Mouse (Mus musculus) stomach, embryonic 15.5 days (tissue): Measurements from ENCODE around the gene Nup133. TPM values are rescaled to one million over a fixed set of nuclear protein-coding genes. Genes with fewer than 3 reads are reported as not detected.

ENCODE experiments used
- ATAC-seq: fragments of 200-750 bp; cut with Nextera tagmentation; 2 replicates; pipeline ENCODE4 v1.8.0; 2017; ENCODE audit warnings: low read depth, moderate number of reproducible peaks, moderate TSS enrichment; ENCODE audit not compliant: insufficient read depth, low FRiP score
- H3K27ac ChIP-seq: fragments of 300-500 bp; sonication (generic); 2 replicates; pipeline ENCODE4 v1.5.1; 2015; ENCODE audit warnings: mild to moderate bottlenecking, inconsistent platforms
- H3K27me3 ChIP-seq: fragments of 300-500 bp; sonication (generic); replicated peaks from 2 replicates; pipeline ENCODE4 v1.6.1; 2015; ENCODE audit warnings: inconsistent platforms
- H3K36me3 ChIP-seq: fragments of 300-500 bp; sonication (generic); 2 replicates; pipeline ENCODE4 v1.6.1; 2015; ENCODE audit warnings: inconsistent platforms
- H3K4me1 ChIP-seq: fragments of 300-500 bp; sonication (generic); 2 replicates; pipeline ENCODE4 v1.6.1; 2015; ENCODE audit warnings: inconsistent platforms
- H3K4me2 ChIP-seq: fragments of 300-500 bp; sonication (generic); 2 replicates; pipeline ENCODE4 v1.6.1; 2015; ENCODE audit warnings: mild to moderate bottlenecking, inconsistent platforms
- H3K4me3 ChIP-seq: fragments of 300-500 bp; sonication (generic); replicated peaks from 2 replicates; pipeline ENCODE4 v1.5.1; 2015; ENCODE audit warnings: inconsistent platforms
- H3K9ac ChIP-seq: fragments of 300-500 bp; sonication (generic); 2 replicates; pipeline ENCODE4 v1.6.1; 2015; ENCODE audit warnings: inconsistent platforms
- H3K9me3 ChIP-seq: fragments of 300-500 bp; sonication (generic); 2 replicates; pipeline ENCODE4 v1.6.1; 2016; ENCODE audit warnings: inconsistent platforms
- WGBS: fragments of 180-500 bp; shearing (Covaris S2); methylation state at CpG from one replicate; pipeline ENCODE4 v1.1.7; 2015; 5-methylcytosine and 5-hydroxymethylcytosine counted together
- polyA plus RNA-seq: library from polyadenylated mRNA; unstranded; fragments of >200 nt; fragmentation: Nextera tagmentation; extraction: Ambion mirVana; gene quantifications from 2 replicates; pipeline ENCODE4 v1.2.1, GENCODE M21; 2015

Nup133 gene
- polyA plus RNA-seq, 1 experiment from 2014 or later, result 23.3 TPM

DNA sequence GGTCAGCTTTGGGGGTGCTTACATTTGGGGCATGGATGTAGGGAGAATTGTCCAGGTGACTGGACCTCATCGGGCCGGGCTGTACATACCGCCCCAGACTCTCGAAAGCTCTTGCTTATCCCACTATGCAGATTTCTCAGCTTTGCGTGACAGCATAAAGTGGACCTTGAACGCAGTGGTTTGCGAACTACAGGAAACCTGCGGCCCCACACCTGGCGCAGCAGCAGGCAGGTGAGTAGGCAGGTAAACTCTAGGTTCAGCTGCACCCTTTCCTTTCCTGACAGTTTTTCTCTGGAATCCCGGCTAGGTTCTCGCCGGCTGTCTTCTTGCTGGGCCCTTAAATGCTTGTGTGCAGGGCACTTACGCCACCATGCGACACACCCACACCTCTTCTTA lies 52.7 kb downstream of the Nup133 start:
- Histone ChIP-seq H3K27ac (no peak overlapping the region), H3K9me3 (no peaks in the 10 kb centered on the region), H3K27me3 (peaks cover 51% of the 10 kb centered on the region), H3K4me2 (no peak overlapping the region), H3K4me3 (no peak overlapping the region), H3K9ac (no peak overlapping the region), H3K36me3 (0 out of 2 replicates have a peak, but pooled peaks cover 11% of the 10 kb centered on the region), H3K4me1 (0 out of 2 replicates have a peak, but pooled peaks cover 10% of the 10 kb centered on the region)
- 54% methylated on average over 14 of the region's 14 CpGs for WGBS
- ATAC-seq, result no peak

GRCm38 (mm10) chr8:123895680-123896365 lies 53.2 kb downstream of the Nup133 start:
- Histone ChIP-seq H3K27me3 (peaks cover 56% of the 10 kb centered on the region), H3K4me2 (no peak overlapping the region)
- 65% methylated on average over 9 of the region's 9 CpGs for WGBS

DNA sequence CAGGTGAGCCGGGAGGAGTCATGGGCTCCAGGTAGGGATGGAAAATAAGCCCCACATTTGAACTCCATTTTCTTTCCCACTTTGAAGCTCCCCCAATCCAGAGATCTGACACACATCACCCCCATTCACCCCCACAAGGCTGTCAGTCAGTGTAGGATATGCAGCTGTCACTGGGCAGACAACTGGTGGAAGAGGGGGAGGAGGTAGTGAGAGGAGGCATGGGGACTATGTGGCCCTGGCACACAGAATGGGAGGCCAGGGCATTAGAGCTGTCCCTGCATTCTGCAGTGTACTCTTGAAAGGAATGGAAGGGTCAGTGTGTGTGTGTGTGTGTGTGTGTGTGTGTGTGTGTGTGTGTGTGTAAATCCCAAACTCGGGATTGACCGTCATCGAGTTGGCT lies 53.8 kb downstream of the Nup133 start:
- no peak overlapping the region for H3K9ac ChIP-seq
- H3K4me3 ChIP-seq, result no peak overlapping the region
- peaks cover 62% of the 10 kb centered on the region for H3K27me3 ChIP-seq
- H3K9me3 ChIP-seq, result no peaks in the 10 kb centered on the region
- ATAC-seq, result no peak
- H3K4me1 ChIP-seq, result 0 out of 2 replicates have a peak, but pooled peaks cover 10% of the 10 kb centered on the region
- no peak overlapping the region for H3K27ac ChIP-seq
- H3K36me3 ChIP-seq, result 0 out of 2 replicates have a peak, but pooled peaks cover 5% of the 10 kb centered on the region
- H3K4me2 ChIP-seq, result no peak overlapping the region
- WGBS, result 81% methylated on average over 4 of the region's 4 CpGs

More at GRCm38 (mm10) chr8:123895680-123896365, 53.2 kb downstream of the Nup133 start:
- H3K27ac ChIP-seq, result no peak overlapping the region
- no peak overlapping the region for H3K4me3 ChIP-seq
- ATAC-seq, result no peak
- H3K9ac ChIP-seq, result no peak overlapping the region
- 0 out of 2 replicates have a peak, but pooled peaks cover 11% of the 10 kb centered on the region for H3K36me3 ChIP-seq
- H3K9me3 ChIP-seq, result no peaks in the 10 kb centered on the region
- H3K4me1 ChIP-seq, result 0 out of 2 replicates have a peak, but pooled peaks cover 10% of the 10 kb centered on the region

- 19% methylated on average over 15 of the region's 15 CpGs for WGBS
Observed at GRCm38 (mm10) chr8:123894502-123895097, 54.5 kb downstream of the Nup133 start, which contains the start of gene Acta1. Gene Acta1 (minus strand): TSS chr8:123894751.

GRCm38 (mm10) chr8:123893413-123893812 lies 55.7 kb downstream of the Nup133 start:
- ATAC-seq, result no peak

More at GRCm38 (mm10) chr8:123894502-123895097, 54.5 kb downstream of the Nup133 start, which contains the start of gene Acta1:
- H3K27ac ChIP-seq, result no peak within 1 kb of the TSS
- ATAC-seq, result no peak
- 0 out of 2 replicates have a peak, but pooled peaks cover 10% of the 10 kb centered on the region for H3K4me1 ChIP-seq
- no peak within 1 kb of the TSS for H3K4me3 ChIP-seq
- H3K4me2 ChIP-seq, result no peak within 1 kb of the TSS
- 0 out of 2 replicates have a peak, but pooled peaks cover 3% of the 10 kb centered on the region for H3K36me3 ChIP-seq
- H3K27me3 ChIP-seq, result peaks cover 68% of the 10 kb centered on the region
- no peaks in the 10 kb centered on the region for H3K9me3 ChIP-seq
- no peak within 1 kb of the TSS for H3K9ac ChIP-seq

DNA sequence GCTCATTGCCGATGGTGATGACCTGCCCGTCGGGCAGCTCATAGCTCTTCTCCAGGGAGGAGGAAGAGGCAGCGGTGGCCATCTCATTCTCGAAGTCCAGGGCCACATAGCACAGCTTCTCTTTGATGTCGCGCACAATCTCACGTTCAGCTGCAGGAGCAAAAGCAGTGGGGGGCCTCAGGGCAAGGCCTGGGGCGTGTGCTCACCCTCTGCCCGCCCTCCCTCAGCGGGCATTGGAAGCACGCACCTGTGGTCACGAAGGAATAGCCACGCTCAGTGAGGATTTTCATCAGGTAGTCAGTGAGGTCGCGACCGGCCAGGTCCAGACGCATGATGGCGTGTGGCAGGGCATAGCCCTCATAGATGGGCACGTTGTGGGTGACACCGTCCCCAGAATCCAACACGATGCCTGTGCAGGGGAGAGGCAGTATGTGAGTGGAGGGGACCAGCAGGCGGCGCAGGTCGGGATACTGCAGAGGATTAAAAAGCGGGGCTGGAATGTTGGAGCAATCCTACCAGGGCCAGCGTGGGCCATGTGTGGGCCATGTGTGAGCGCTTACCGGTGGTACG lies 56.4 kb downstream of the Nup133 start:
- Histone ChIP-seq H3K27me3 (peaks cover 68% of the 10 kb centered on the region), H3K27ac (no peak overlapping the region), H3K36me3 (no peaks in the 10 kb centered on the region), H3K9ac (no peak overlapping the region), H3K4me1 (0 out of 2 replicates have a peak, but pooled peaks cover 10% of the 10 kb centered on the region), H3K4me2 (no peak overlapping the region), H3K9me3 (no peaks in the 10 kb centered on the region), H3K4me3 (no peak overlapping the region; the same call in 1 of the 2 replicates)
- 14% methylated on average over 30 of the region's 30 CpGs for whole genome bisulfite sequencing
- ATAC-seq, result no peak

More at GRCm38 (mm10) chr8:123893413-123893812, 55.7 kb downstream of the Nup133 start:
- Histone ChIP-seq H3K4me2 (no peak overlapping the region), H3K36me3 (no peaks in the 10 kb centered on the region), H3K9ac (no peak overlapping the region), H3K4me3 (no peak overlapping the region), H3K27me3 (peaks cover 68% of the 10 kb centered on the region), H3K27ac (no peak overlapping the region), H3K4me1 (0 out of 2 replicates have a peak, but pooled peaks cover 10% of the 10 kb centered on the region), H3K9me3 (no peaks in the 10 kb centered on the region)
- WGBS, result 78% methylated on average over 11 of the region's 11 CpGs

- H3K27me3 ChIP-seq, result peaks cover 68% of the 10 kb centered on the region
- H3K36me3 ChIP-seq, result no peaks in the 10 kb centered on the region
- ATAC-seq, result no peak
- 1% methylated on average over 49 of the region's 49 CpGs for WGBS
- no peaks in the 10 kb centered on the region for H3K9me3 ChIP-seq
- no peak overlapping the region for H3K27ac ChIP-seq
- H3K9ac ChIP-seq, result no peak overlapping the region
- H3K4me3 ChIP-seq, result peak overlapping the region; percentile 8; the same call in 1 of the 2 replicates
- peak overlapping the region; percentile 32 for H3K4me2 ChIP-seq
- H3K4me1 ChIP-seq, result 0 out of 2 replicates have a peak, but pooled peaks cover 10% of the 10 kb centered on the region
Observed at GRCm38 (mm10) chr8:123891883-123892585, 57.0 kb downstream of the Nup133 start.

DNA sequence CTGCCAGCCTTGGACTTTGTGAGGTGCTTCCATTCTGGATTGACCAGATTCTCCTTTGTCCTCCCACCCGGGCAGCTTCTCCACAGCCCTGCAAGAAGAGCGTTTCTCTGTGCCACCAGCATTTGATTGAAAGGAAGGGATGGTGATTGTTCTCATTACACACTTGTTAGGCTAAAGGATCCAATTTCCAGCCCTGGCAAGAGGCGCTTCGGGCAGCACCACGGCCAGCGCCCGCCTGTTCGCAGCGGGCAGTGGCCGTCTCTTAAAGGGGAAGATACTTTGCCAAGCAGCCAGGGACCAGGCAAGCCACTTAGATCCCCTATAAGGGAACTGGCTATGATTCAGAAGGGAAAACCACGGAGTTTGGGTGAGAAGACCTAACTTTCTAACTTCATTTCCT lies 57.8 kb downstream of the Nup133 start:
- Histone ChIP-seq H3K27ac (no peak overlapping the region), H3K4me1 (0 out of 2 replicates have a peak, but pooled peaks cover 10% of the 10 kb centered on the region), H3K36me3 (no peaks in the 10 kb centered on the region), H3K4me3 (no peak overlapping the region), H3K27me3 (peaks cover 70% of the 10 kb centered on the region), H3K4me2 (peak overlapping the region; percentile 32), H3K9me3 (no peaks in the 10 kb centered on the region), H3K9ac (no peak overlapping the region)
- WGBS, result 2% methylated on average over 11 of the region's 11 CpGs
- no peak for ATAC-seq

DNA sequence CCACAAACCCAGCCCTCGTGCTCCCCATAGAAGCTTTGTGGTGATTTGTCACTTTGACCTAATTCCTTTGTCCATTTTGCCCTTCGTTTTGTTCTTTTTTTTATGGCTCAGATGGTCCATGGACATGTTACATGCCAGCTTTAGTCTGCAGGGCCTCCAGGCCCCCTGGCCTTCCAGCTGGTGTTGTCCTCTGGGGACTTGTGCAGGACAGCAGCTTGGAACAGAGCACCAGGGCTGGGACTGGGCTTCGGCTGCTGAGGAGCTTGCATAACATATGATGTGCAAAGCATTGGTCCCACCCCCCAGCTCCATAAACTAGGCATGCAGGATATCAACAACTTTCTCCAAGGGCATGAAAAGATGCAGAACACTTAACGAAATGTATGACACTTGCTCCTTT lies 59.3 kb downstream of the Nup133 start:
- Histone ChIP-seq H3K4me2 (no peak overlapping the region), H3K9me3 (no peaks in the 10 kb centered on the region), H3K9ac (no peak overlapping the region), H3K27ac (no peak overlapping the region), H3K4me3 (no peak overlapping the region), H3K36me3 (no peaks in the 10 kb centered on the region), H3K4me1 (0 out of 2 replicates have a peak, but pooled peaks cover 10% of the 10 kb centered on the region), H3K27me3 (peaks cover 57% of the 10 kb centered on the region)
- ATAC-seq, result no peak
- 72% methylated on average over 4 of the region's 4 CpGs for WGBS

DNA sequence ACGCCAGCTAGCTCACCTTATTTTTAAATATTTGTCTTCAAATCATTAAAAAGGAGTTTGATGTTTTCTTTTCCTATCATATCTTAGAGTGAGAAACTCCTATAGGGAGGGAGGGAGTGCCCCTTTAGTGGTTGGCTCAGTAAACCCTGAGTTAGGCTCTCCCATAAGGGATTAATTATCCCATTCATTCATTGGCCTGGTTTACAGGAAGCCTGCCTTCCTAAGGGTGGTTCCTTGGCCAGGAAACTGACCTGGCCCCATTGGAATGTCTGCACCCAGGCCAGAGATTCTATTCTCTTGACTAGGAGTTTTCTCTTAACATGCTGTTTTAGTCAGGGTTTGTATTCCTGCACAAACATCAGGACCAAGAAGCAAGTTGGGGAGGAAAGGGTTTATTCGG lies 61.1 kb downstream of the Nup133 start:
- 0 out of 2 replicates have a peak, but pooled peaks cover 16% of the 10 kb centered on the region for H3K4me1 ChIP-seq
- no peak for ATAC-seq
- no peaks in the 10 kb centered on the region for H3K36me3 ChIP-seq
- WGBS, result 71% methylated on average over 2 of the region's 2 CpGs
- no peak overlapping the region for H3K9ac ChIP-seq
- H3K4me2 ChIP-seq, result no peak overlapping the region
- no peaks in the 10 kb centered on the region for H3K9me3 ChIP-seq
- H3K27ac ChIP-seq, result no peak overlapping the region
- H3K4me3 ChIP-seq, result no peak overlapping the region
- peaks cover 39% of the 10 kb centered on the region for H3K27me3 ChIP-seq

DNA sequence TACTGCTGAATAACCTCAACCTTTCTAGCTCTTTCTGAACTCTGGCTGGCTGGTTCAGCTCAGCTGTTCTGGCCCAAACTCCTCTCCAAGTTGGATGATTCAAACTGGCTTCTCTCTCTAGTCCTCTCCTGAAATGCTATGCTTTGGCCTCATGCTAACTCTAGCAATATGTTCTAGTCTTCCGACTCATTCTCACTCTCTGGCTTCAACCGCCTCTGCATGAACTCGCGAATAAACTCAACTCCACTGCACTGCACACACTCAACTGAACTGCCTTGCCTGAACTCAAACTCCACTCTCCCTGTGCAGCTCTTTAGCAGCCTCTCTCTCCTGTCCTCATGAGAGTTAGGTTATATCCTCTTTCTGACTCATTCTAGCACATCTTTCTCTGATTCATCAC lies 61.9 kb downstream of the Nup133 start:
- no peak overlapping the region for H3K27ac ChIP-seq
- no peak for ATAC-seq
- no peak overlapping the region for H3K9ac ChIP-seq
- WGBS, result 90% methylated on average over 4 of the region's 4 CpGs
- H3K4me1 ChIP-seq, result 0 out of 2 replicates have a peak, but pooled peaks cover 13% of the 10 kb centered on the region
- no peak overlapping the region for H3K4me2 ChIP-seq
- H3K27me3 ChIP-seq, result peaks cover 31% of the 10 kb centered on the region
- no peak overlapping the region for H3K4me3 ChIP-seq
- H3K36me3 ChIP-seq, result no peaks in the 10 kb centered on the region
- no peaks in the 10 kb centered on the region for H3K9me3 ChIP-seq
